Mouse (Mus musculus): ENCODE results near the gene Panx2. TPM values are rescaled to one million over a fixed set of nuclear protein-coding genes. Genes with fewer than 3 reads are reported as not detected.

Gene Panx2
- polyA plus RNA-seq, 1 experiment from 2014 or later, result 8.5 TPM

GRCm38 (mm10) chr15:89088607-89089247 is 29.2 kb downstream of the Panx2 start, which contains the start of gene Selenoo:
Gene Selenoo (plus strand): TSS chr15:89089084.
- H3K27me3 ChIP-seq (ENCODE audit: control insufficient read depth, insufficient read depth, low read length), result no peaks in the 10 kb centered on the region
- H3K27ac ChIP-seq, result peak within 1 kb of the TSS; percentile 84
- 2% methylated on average over 38 of the region's 38 CpGs for WGBS
- H3K9me3 ChIP-seq (ENCODE audit: control insufficient read depth, low read length), result no peaks in the 10 kb centered on the region
- ATAC-seq (ENCODE audit: low FRiP score) (peak; percentile 91), DNase-seq (ENCODE audit: low spot score) (peak; percentile 86)
- peak within 1 kb of the TSS; percentile 94 for H3K4me3 ChIP-seq (replicated peaks; ENCODE audit: low read length)
- peak within 1 kb of the TSS; percentile 97 for H3K4me2 ChIP-seq (replicated peaks)
- H3K36me3 ChIP-seq (replicated peaks; ENCODE audit: control insufficient read depth, insufficient read depth), result peaks cover 55% of the 10 kb centered on the region
- H3K9ac ChIP-seq, result peak within 1 kb of the TSS; percentile 96
- H3K4me1 ChIP-seq (replicated peaks; ENCODE audit: control insufficient read depth, insufficient read depth, low read length), result peaks cover 21% of the 10 kb centered on the region

- 4% methylated on average over 65 of the region's 68 CpGs for WGBS
- peak overlapping the region; percentile 96 for H3K9ac ChIP-seq
- peak overlapping the region; percentile 97 for H3K4me2 ChIP-seq (replicated peaks)
- H3K4me1 ChIP-seq (replicated peaks; ENCODE audit: control insufficient read depth, insufficient read depth, low read length), result peaks cover 21% of the 10 kb centered on the region
- H3K27ac ChIP-seq, result peak overlapping the region; percentile 84
- H3K36me3 ChIP-seq (replicated peaks; ENCODE audit: control insufficient read depth, insufficient read depth), result peaks cover 55% of the 10 kb centered on the region
- H3K9me3 ChIP-seq (ENCODE audit: control insufficient read depth, low read length), result no peaks in the 10 kb centered on the region
- DNase-seq (ENCODE audit: low spot score), result no peak
- H3K27me3 ChIP-seq (ENCODE audit: control insufficient read depth, insufficient read depth, low read length), result no peaks in the 10 kb centered on the region
- peak overlapping the region; percentile 94 for H3K4me3 ChIP-seq (replicated peaks; ENCODE audit: low read length)
- ATAC-seq (ENCODE audit: low FRiP score), result peak; percentile 56
These were observed 29.9 kb downstream of the Panx2 start for GRCm38 (mm10) chr15:89089248-89090051.

- no peak for DNase-seq (ENCODE audit: low spot score)
- peaks cover 55% of the 10 kb centered on the region for H3K36me3 ChIP-seq (replicated peaks; ENCODE audit: control insufficient read depth, insufficient read depth)
- WGBS, result 87% methylated on average over 4 of the region's 4 CpGs
- peaks cover 21% of the 10 kb centered on the region for H3K4me1 ChIP-seq (replicated peaks; ENCODE audit: control insufficient read depth, insufficient read depth, low read length)
- no peak overlapping the region for H3K4me3 ChIP-seq (replicated peaks; ENCODE audit: low read length)
- no peak overlapping the region for H3K27ac ChIP-seq
- H3K9me3 ChIP-seq (ENCODE audit: control insufficient read depth, low read length), result no peaks in the 10 kb centered on the region
- H3K4me2 ChIP-seq (replicated peaks), result peak overlapping the region; percentile 97
- H3K27me3 ChIP-seq (ENCODE audit: control insufficient read depth, insufficient read depth, low read length), result no peaks in the 10 kb centered on the region
- no peak for ATAC-seq (ENCODE audit: low FRiP score)
- no peak overlapping the region for H3K9ac ChIP-seq
These were observed 31.1 kb downstream of the Panx2 start for GRCm38 (mm10) chr15:89090662-89091061.

GRCm38 (mm10) chr15:89092181-89092580 is 32.6 kb downstream of the Panx2 start:
- Histone ChIP-seq H3K36me3 (replicated peaks; ENCODE audit: control insufficient read depth, insufficient read depth) (peaks cover 55% of the 10 kb centered on the region), H3K4me3 (replicated peaks; ENCODE audit: low read length) (no peak overlapping the region), H3K9me3 (ENCODE audit: control insufficient read depth, low read length) (no peaks in the 10 kb centered on the region), H3K27ac (no peak overlapping the region), H3K9ac (no peak overlapping the region), H3K4me2 (replicated peaks) (no peak overlapping the region), H3K27me3 (ENCODE audit: control insufficient read depth, insufficient read depth, low read length) (no peaks in the 10 kb centered on the region), H3K4me1 (replicated peaks; ENCODE audit: control insufficient read depth, insufficient read depth, low read length) (peaks cover 21% of the 10 kb centered on the region)
- 73% methylated on average over 5 of the region's 5 CpGs for WGBS
- DNase-seq (ENCODE audit: low spot score) (no peak), ATAC-seq (ENCODE audit: low FRiP score) (no peak)

GRCm38 (mm10) chr15:89097450-89097849 is 37.9 kb downstream of the Panx2 start:
- Histone ChIP-seq H3K4me1 (replicated peaks; ENCODE audit: control insufficient read depth, insufficient read depth, low read length) (no peaks in the 10 kb centered on the region), H3K27ac (no peak overlapping the region), H3K27me3 (ENCODE audit: control insufficient read depth, insufficient read depth, low read length) (no peaks in the 10 kb centered on the region), H3K9me3 (ENCODE audit: control insufficient read depth, low read length) (no peaks in the 10 kb centered on the region), H3K4me3 (replicated peaks; ENCODE audit: low read length) (no peak overlapping the region), H3K36me3 (replicated peaks; ENCODE audit: control insufficient read depth, insufficient read depth) (peaks cover 99% of the 10 kb centered on the region), H3K9ac (no peak overlapping the region), H3K4me2 (replicated peaks) (no peak overlapping the region)
- ATAC-seq (ENCODE audit: low FRiP score), result no peak
- WGBS, result 93% methylated on average over 5 of the region's 5 CpGs
- DNase-seq (ENCODE audit: low spot score), result no peak

GRCm38 (mm10) chr15:89098616-89099015 is 39.1 kb downstream of the Panx2 start:
- Histone ChIP-seq H3K27me3 (ENCODE audit: control insufficient read depth, insufficient read depth, low read length) (no peaks in the 10 kb centered on the region), H3K9ac (no peak overlapping the region), H3K4me3 (replicated peaks; ENCODE audit: low read length) (no peak overlapping the region), H3K36me3 (replicated peaks; ENCODE audit: control insufficient read depth, insufficient read depth) (peaks cover 99% of the 10 kb centered on the region), H3K4me1 (replicated peaks; ENCODE audit: control insufficient read depth, insufficient read depth, low read length) (no peaks in the 10 kb centered on the region), H3K4me2 (replicated peaks) (no peak overlapping the region), H3K27ac (no peak overlapping the region), H3K9me3 (ENCODE audit: control insufficient read depth, low read length) (no peaks in the 10 kb centered on the region)
- DNase-seq (ENCODE audit: low spot score) (no peak), ATAC-seq (ENCODE audit: low FRiP score) (no peak)
- WGBS, result 90% methylated on average over 7 of the region's 7 CpGs

GRCm38 (mm10) chr15:89100823-89101222 is 41.3 kb downstream of the Panx2 start:
- Histone ChIP-seq H3K27ac (no peak overlapping the region), H3K36me3 (replicated peaks; ENCODE audit: control insufficient read depth, insufficient read depth) (peaks cover 99% of the 10 kb centered on the region), H3K4me2 (replicated peaks) (no peak overlapping the region), H3K4me3 (replicated peaks; ENCODE audit: low read length) (no peak overlapping the region), H3K9ac (no peak overlapping the region), H3K27me3 (ENCODE audit: control insufficient read depth, insufficient read depth, low read length) (no peaks in the 10 kb centered on the region), H3K4me1 (replicated peaks; ENCODE audit: control insufficient read depth, insufficient read depth, low read length) (no peaks in the 10 kb centered on the region), H3K9me3 (ENCODE audit: control insufficient read depth, low read length) (no peaks in the 10 kb centered on the region)
- ATAC-seq (ENCODE audit: low FRiP score), result no peak
- WGBS, result 90% methylated on average over 12 of the region's 12 CpGs
- DNase-seq (ENCODE audit: low spot score), result no peak

- Histone ChIP-seq H3K4me1 (replicated peaks; ENCODE audit: control insufficient read depth, insufficient read depth, low read length) (no peaks in the 10 kb centered on the region), H3K9ac (no peak overlapping the region), H3K36me3 (replicated peaks; ENCODE audit: control insufficient read depth, insufficient read depth) (peaks cover 99% of the 10 kb centered on the region), H3K27me3 (ENCODE audit: control insufficient read depth, insufficient read depth, low read length) (no peaks in the 10 kb centered on the region), H3K4me3 (replicated peaks; ENCODE audit: low read length) (no peak overlapping the region), H3K9me3 (ENCODE audit: control insufficient read depth, low read length) (no peaks in the 10 kb centered on the region), H3K4me2 (replicated peaks) (no peak overlapping the region), H3K27ac (no peak overlapping the region)
- no peak for DNase-seq (ENCODE audit: low spot score)
- ATAC-seq (ENCODE audit: low FRiP score), result no peak
- 46% methylated on average over 5 of the region's 5 CpGs for WGBS
These were observed 43.1 kb downstream of the Panx2 start for GRCm38 (mm10) chr15:89102646-89103045.

- Histone ChIP-seq H3K9me3 (ENCODE audit: control insufficient read depth, low read length) (no peaks in the 10 kb centered on the region), H3K27me3 (ENCODE audit: control insufficient read depth, insufficient read depth, low read length) (no peaks in the 10 kb centered on the region), H3K27ac (no peak overlapping the region), H3K4me3 (replicated peaks; ENCODE audit: low read length) (no peak overlapping the region), H3K4me2 (replicated peaks) (no peak overlapping the region), H3K4me1 (replicated peaks; ENCODE audit: control insufficient read depth, insufficient read depth, low read length) (no peaks in the 10 kb centered on the region), H3K36me3 (replicated peaks; ENCODE audit: control insufficient read depth, insufficient read depth) (peaks cover 99% of the 10 kb centered on the region), H3K9ac (no peak overlapping the region)
- 88% methylated on average over 10 of the region's 10 CpGs for WGBS
- DNase-seq (ENCODE audit: low spot score) (no peak), ATAC-seq (ENCODE audit: low FRiP score) (no peak)
These were observed 44.4 kb downstream of the Panx2 start for GRCm38 (mm10) chr15:89103921-89104320.

Measured in hindbrain, embryonic 14.5 days (tissue).